Mouse (Mus musculus) neural tube, embryonic 13.5 days (tissue): Measurements from ENCODE around the gene C1qtnf2. TPM values are rescaled to one million over a fixed set of nuclear protein-coding genes. Genes with fewer than 3 reads are reported as not detected.

ENCODE experiments used
- ATAC-seq: fragments of 200-750 bp; cut with Nextera tagmentation; 2 replicates; pipeline ENCODE4 v1.8.0; 2017; ENCODE audit warnings: low read depth, mild to moderate bottlenecking, moderate TSS enrichment, moderate library complexity
- H3K27ac ChIP-seq: fragments of 300-500 bp; sonication (generic); replicated peaks from 2 replicates; pipeline ENCODE4 v1.5.1; 2015; ENCODE audit warnings: moderate library complexity, mild to moderate bottlenecking, inconsistent platforms
- H3K27me3 ChIP-seq: fragments of 300-500 bp; sonication (generic); 2 replicates; pipeline ENCODE4 v1.6.1; 2015; ENCODE audit warnings: mild to moderate bottlenecking, inconsistent platforms
- H3K36me3 ChIP-seq: fragments of 300-500 bp; sonication (generic); 2 replicates; pipeline ENCODE4 v1.6.1; 2015; ENCODE audit warnings: mild to moderate bottlenecking, inconsistent platforms
- H3K4me1 ChIP-seq: fragments of 300-500 bp; sonication (generic); replicated peaks from 2 replicates; pipeline ENCODE4 v1.6.1; 2015; ENCODE audit warnings: inconsistent platforms
- H3K4me2 ChIP-seq: fragments of 300-500 bp; sonication (generic); 2 replicates; pipeline ENCODE4 v1.6.1; 2015; ENCODE audit warnings: inconsistent platforms, mild to moderate bottlenecking, moderate library complexity
- H3K4me3 ChIP-seq: fragments of 300-500 bp; sonication (generic); 2 replicates; pipeline ENCODE4 v1.5.1; 2015; ENCODE audit warnings: mild to moderate bottlenecking, inconsistent platforms
- H3K9ac ChIP-seq: fragments of 300-500 bp; sonication (generic); 2 replicates; pipeline ENCODE4 v1.6.1; 2015; ENCODE audit warnings: moderate library complexity, mild to moderate bottlenecking, inconsistent platforms
- H3K9me3 ChIP-seq: fragments of 300-500 bp; sonication (generic); 2 replicates; pipeline ENCODE4 v1.6.1; 2016; ENCODE audit warnings: inconsistent platforms
- WGBS: fragments of 180-500 bp; shearing (Covaris S2); methylation state at CpG from one replicate; pipeline ENCODE4 v1.1.7; 2015; 5-methylcytosine and 5-hydroxymethylcytosine counted together
- polyA plus RNA-seq: library from polyadenylated mRNA; unstranded; fragments of >200 nt; fragmentation: Nextera tagmentation; extraction: Ambion mirVana; gene quantifications from 2 replicates; pipeline ENCODE4 v1.2.1, GENCODE M21; 2015

Gene C1qtnf2
- polyA plus RNA-seq, 1 experiment from 2014 or later = 12.5 TPM

GRCm38 (mm10) chr11:43484652-43485051, 10.6 kb downstream of the C1qtnf2 start:
- Histone ChIP-seq H3K4me2 (no peak overlapping the region), H3K9ac (no peak overlapping the region), H3K27me3 (no peaks in the 10 kb centered on the region), H3K27ac (no peak overlapping the region), H3K4me3 (no peak overlapping the region), H3K4me1 (peaks cover 12% of the 10 kb centered on the region), H3K9me3 (no peaks in the 10 kb centered on the region), H3K36me3 (no peaks in the 10 kb centered on the region)
- WGBS = 46% methylated on average over 11 of the region's 11 CpGs
- ATAC-seq = no peak

GRCm38 (mm10) chr11:43485855-43486254, 11.8 kb downstream of the C1qtnf2 start:
- H3K4me1 ChIP-seq = peaks cover 12% of the 10 kb centered on the region
- no peak overlapping the region for H3K9ac ChIP-seq
- WGBS = 92% methylated on average over 9 of the region's 9 CpGs
- no peak for ATAC-seq
- no peak overlapping the region for H3K27ac ChIP-seq
- no peak overlapping the region for H3K4me3 ChIP-seq
- no peaks in the 10 kb centered on the region for H3K27me3 ChIP-seq
- no peak overlapping the region for H3K4me2 ChIP-seq
- no peaks in the 10 kb centered on the region for H3K36me3 ChIP-seq
- H3K9me3 ChIP-seq = no peaks in the 10 kb centered on the region

DNA sequence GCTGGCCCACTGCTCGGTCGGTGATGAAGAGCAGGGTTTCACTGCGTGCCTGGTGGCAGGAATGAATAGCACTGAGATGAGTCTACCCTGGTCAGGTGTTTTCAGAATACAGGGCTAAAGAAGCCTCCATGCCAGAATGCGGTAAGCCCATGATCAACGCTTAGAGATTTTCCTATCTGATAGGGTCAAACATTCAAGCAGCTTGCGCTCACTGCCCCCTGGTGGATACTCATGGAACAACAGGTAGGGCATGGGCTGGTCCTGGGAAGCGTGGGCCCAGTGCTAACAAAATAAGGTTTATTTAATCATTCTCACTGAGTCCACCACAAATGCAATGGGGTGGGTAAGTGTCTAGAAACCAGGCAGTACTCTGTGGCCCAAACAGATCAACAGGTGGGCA, 18.6 kb downstream of the C1qtnf2 start:
- 29% methylated on average over 7 of the region's 7 CpGs for WGBS
- no peaks in the 10 kb centered on the region for H3K9me3 ChIP-seq
- H3K9ac ChIP-seq = no peak overlapping the region
- H3K27me3 ChIP-seq = no peaks in the 10 kb centered on the region
- no peaks in the 10 kb centered on the region; the same call in 1 of the 2 replicates for H3K4me1 ChIP-seq
- ATAC-seq = 0 out of 2 replicates have a peak, but pooled peaks have one; percentile 6
- no peak overlapping the region for H3K4me3 ChIP-seq
- H3K4me2 ChIP-seq = no peak overlapping the region
- no peaks in the 10 kb centered on the region for H3K36me3 ChIP-seq
- H3K27ac ChIP-seq = no peak overlapping the region

DNA sequence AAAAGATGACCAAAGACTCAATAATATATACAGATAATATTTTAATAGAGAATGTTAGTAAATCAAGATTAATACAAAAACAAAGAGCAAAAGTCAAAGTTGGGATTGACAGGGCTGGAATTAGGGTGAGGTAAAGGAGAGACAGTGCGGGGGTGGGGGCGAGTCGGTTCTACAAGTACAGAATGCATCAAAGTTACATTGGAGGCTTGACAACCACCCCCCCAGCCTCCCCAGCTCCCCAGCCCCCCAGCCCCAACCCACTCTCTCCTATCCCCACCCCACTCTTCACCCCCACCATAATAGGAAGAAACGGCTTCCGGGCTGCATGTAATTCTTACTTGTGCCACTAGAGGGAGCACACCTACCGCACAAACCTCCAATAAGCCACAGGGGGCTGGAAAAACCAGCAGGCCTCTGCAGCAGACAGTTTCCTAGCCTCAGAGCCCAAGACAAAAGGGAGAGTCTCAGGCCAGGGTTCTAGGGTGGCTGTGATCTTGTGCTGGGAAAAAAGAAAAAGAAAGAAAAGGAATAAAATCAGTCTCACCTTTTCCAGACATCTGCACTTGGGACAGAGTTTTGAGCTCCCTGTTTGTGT, 19.8 kb downstream of the C1qtnf2 start:
- Histone ChIP-seq H3K4me1 (no peaks in the 10 kb centered on the region; the same call in 1 of the 2 replicates), H3K27ac (peak overlapping the region; percentile 38; the same call in 1 of the 2 replicates), H3K9me3 (peaks cover 7% of the 10 kb centered on the region; the same call in 1 of the 2 replicates), H3K27me3 (no peaks in the 10 kb centered on the region), H3K9ac (0 out of 2 replicates have a peak overlapping the region, but pooled peaks have one; percentile 18), H3K4me3 (no peak overlapping the region), H3K4me2 (no peak overlapping the region), H3K36me3 (no peaks in the 10 kb centered on the region)
- ATAC-seq = peak; percentile 85
- WGBS = 22% methylated on average over 6 of the region's 6 CpGs

DNA sequence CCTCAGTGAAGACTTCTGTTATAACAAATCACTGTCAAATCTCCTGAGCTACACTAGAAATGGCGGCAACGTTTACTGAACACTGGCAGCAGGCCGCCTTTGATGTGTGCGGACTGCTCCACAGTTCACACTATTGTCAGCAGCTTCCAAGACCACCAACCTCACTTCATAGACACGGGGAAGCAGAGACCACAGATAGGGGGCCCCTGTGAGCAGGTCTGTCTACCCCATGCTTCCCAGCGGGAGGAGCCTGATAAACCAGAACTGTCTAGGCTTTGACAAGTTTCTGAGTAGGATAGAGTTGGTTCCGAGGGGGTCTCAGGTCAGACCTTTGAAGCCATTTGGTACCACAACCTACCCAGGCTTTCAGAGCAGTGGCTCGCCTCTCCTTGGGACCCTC, 21.0 kb downstream of the C1qtnf2 start:
- no peak overlapping the region; the same call in 1 of the 2 replicates for H3K9ac ChIP-seq
- H3K27me3 ChIP-seq = no peaks in the 10 kb centered on the region
- H3K4me1 ChIP-seq = no peaks in the 10 kb centered on the region; the same call in 1 of the 2 replicates
- no peak overlapping the region for H3K27ac ChIP-seq
- H3K9me3 ChIP-seq = peaks cover 7% of the 10 kb centered on the region; the same call in 1 of the 2 replicates
- no peak overlapping the region for H3K4me3 ChIP-seq
- H3K4me2 ChIP-seq = no peak overlapping the region
- ATAC-seq = no peak; the same call in 1 of the 2 replicates
- 50% methylated on average over 8 of the region's 8 CpGs for WGBS
- no peaks in the 10 kb centered on the region for H3K36me3 ChIP-seq

DNA sequence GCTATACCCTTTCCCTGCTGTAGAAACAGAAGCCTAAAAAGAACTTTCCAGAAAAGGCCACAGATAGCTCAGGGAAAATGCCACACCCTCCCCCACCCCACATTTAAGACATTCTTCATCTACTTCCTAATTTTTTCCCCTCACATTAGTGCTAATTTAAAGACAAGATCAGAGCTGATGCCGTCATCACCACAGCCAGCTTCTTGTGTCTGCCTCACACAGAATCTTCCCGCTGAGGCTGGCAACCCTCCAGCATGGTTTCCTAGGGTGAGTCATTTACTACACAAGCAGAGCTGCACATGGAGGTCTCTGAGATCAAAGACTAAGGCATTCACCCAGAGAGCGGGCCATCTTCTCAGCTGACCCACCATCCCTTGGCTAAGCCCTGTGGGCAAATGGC, 21.5 kb downstream of the C1qtnf2 start:
- Histone ChIP-seq H3K4me2 (no peak overlapping the region), H3K9ac (no peak overlapping the region), H3K36me3 (no peaks in the 10 kb centered on the region), H3K4me1 (no peaks in the 10 kb centered on the region; the same call in 1 of the 2 replicates), H3K4me3 (no peak overlapping the region), H3K27ac (no peak overlapping the region), H3K27me3 (no peaks in the 10 kb centered on the region), H3K9me3 (peaks cover 7% of the 10 kb centered on the region; the same call in 1 of the 2 replicates)
- ATAC-seq = no peak
- 50% methylated on average over 3 of the region's 3 CpGs for WGBS

- Histone ChIP-seq H3K27ac (no peak overlapping the region), H3K4me2 (no peak overlapping the region), H3K27me3 (no peaks in the 10 kb centered on the region), H3K4me3 (no peak overlapping the region), H3K9me3 (peaks cover 7% of the 10 kb centered on the region; the same call in 1 of the 2 replicates), H3K4me1 (no peaks in the 10 kb centered on the region), H3K9ac (no peak overlapping the region), H3K36me3 (no peaks in the 10 kb centered on the region)
- WGBS = 83% methylated on average over 6 of the region's 6 CpGs
- no peak for ATAC-seq
Measured at GRCm38 (mm10) chr11:43501256-43501655, 27.2 kb downstream of the C1qtnf2 start.

- Histone ChIP-seq H3K4me1 (no peaks in the 10 kb centered on the region), H3K27ac (no peak overlapping the region), H3K27me3 (no peaks in the 10 kb centered on the region), H3K9me3 (no peaks in the 10 kb centered on the region), H3K4me2 (no peak overlapping the region), H3K9ac (no peak overlapping the region), H3K36me3 (no peaks in the 10 kb centered on the region), H3K4me3 (no peak overlapping the region)
- 84% methylated on average over 7 of the region's 7 CpGs for WGBS
- ATAC-seq = no peak
Measured at GRCm38 (mm10) chr11:43505188-43505587, 31.1 kb downstream of the C1qtnf2 start.

- 89% methylated on average over 6 of the region's 6 CpGs for WGBS
- H3K9ac ChIP-seq = no peak overlapping the region
- ATAC-seq = no peak
- H3K36me3 ChIP-seq = no peaks in the 10 kb centered on the region
- H3K9me3 ChIP-seq = no peaks in the 10 kb centered on the region
- no peak overlapping the region for H3K4me2 ChIP-seq
- H3K27me3 ChIP-seq = no peaks in the 10 kb centered on the region
- H3K27ac ChIP-seq = no peak overlapping the region
- H3K4me1 ChIP-seq = no peaks in the 10 kb centered on the region
- H3K4me3 ChIP-seq = no peak overlapping the region
Measured at GRCm38 (mm10) chr11:43507976-43508375, 33.9 kb downstream of the C1qtnf2 start.

DNA sequence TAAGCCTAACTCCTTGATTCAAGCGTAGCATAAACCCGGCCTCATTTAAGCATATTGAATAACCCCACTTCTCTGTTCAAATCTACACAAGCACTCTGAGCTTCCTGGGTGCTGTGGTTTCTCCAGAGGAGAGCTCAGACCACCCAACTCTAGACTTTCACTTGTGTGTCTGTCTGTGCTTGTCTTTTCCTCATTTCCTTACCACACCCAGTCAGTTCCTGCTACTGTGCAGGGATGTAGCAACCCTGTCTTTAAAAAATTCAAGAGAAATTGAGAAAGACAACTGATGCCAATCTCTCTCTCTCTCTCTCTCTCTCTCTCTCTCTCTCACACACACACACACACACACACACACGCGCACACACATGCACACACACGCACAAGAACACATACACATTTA, 35.8 kb downstream of the C1qtnf2 start:
- WGBS = 96% methylated on average over 5 of the region's 5 CpGs
- H3K4me2 ChIP-seq = no peak overlapping the region
- no peaks in the 10 kb centered on the region for H3K27me3 ChIP-seq
- no peaks in the 10 kb centered on the region for H3K4me1 ChIP-seq
- H3K36me3 ChIP-seq = no peaks in the 10 kb centered on the region
- H3K9ac ChIP-seq = no peak overlapping the region
- no peak overlapping the region for H3K27ac ChIP-seq
- H3K4me3 ChIP-seq = no peak overlapping the region
- no peaks in the 10 kb centered on the region for H3K9me3 ChIP-seq
- no peak for ATAC-seq

DNA sequence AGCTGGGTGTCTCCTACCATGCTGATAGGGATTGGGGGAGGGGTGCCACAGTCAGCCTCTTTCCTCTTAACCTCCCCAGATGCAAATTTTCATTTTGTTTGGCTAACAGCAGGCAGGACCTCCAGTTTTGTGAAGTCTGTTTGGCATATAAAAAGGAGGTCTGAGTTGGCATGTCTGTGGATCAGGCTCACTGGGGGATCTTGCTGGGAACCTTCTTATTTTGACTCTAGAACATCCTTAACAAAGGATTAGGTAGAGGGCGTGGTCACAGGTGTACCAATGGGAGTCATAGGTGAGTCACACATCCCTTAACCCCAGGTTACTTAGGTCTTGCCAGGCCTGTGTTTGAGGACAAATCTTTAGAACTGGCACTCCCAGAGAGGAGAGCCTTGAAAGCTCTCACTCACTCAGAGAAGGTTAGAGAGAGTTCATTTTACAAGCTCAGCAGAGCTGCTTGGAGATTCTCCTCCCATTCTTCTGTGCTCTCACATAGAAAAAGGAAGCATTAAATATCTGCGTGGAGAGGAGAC, 38.6 kb downstream of the C1qtnf2 start:
- Histone ChIP-seq H3K27ac (no peak overlapping the region), H3K27me3 (no peaks in the 10 kb centered on the region), H3K9me3 (no peaks in the 10 kb centered on the region), H3K9ac (no peak overlapping the region), H3K4me2 (no peak overlapping the region), H3K4me3 (no peak overlapping the region), H3K4me1 (no peaks in the 10 kb centered on the region), H3K36me3 (no peaks in the 10 kb centered on the region)
- WGBS = 85% methylated on average over 2 of the region's 2 CpGs
- no peak for ATAC-seq

GRCm38 (mm10) chr11:43516344-43517021, 42.4 kb downstream of the C1qtnf2 start:
- Histone ChIP-seq H3K9ac (no peak overlapping the region), H3K4me1 (no peaks in the 10 kb centered on the region), H3K27me3 (no peaks in the 10 kb centered on the region), H3K27ac (no peak overlapping the region), H3K36me3 (no peaks in the 10 kb centered on the region), H3K9me3 (no peaks in the 10 kb centered on the region), H3K4me3 (no peak overlapping the region), H3K4me2 (no peak overlapping the region)
- 35% methylated on average over 8 of the region's 8 CpGs for WGBS
- ATAC-seq = peak; percentile 32; the same call in 1 of the 2 replicates
